ENCODE assay signal across 8 mouse cellular contexts in genomic region chr3:51796838-51797237, GRCm38 (mm10).
A peak's percentile ranks its signal among the peaks of the same experiment; 100 is the strongest.
DNase-seq lines count a peak whose midpoint lies in the region; ATAC-seq and TF ChIP-seq lines count a peak whose summit lies in the region.

No protein-coding gene starts in this region.

- H3K27me3 ChIP-seq in hindbrain, postnatal 0 days (ENCODE audit: insufficient read depth, low read length), result no peaks in the 10 kb centered on the region
- no peaks in the 10 kb centered on the region for H3K27me3 ChIP-seq in liver, postnatal 0 days (ENCODE audit: insufficient read depth, low read length)

- TF ChIP-seq CTCF in hindbrain, postnatal 0 days (IDR thresholded peaks at IDR 0.05; ENCODE audit: low read depth), result no peak
- 0 out of 2 replicates have a peak, but pooled peaks have one; percentile 0 for TF ChIP-seq CTCF in liver, postnatal 0 days (IDR thresholded peaks at IDR 0.05; ENCODE audit: low read depth)

- peak overlapping the region; percentile 59; the same call in 1 of the 2 replicates for H3K27ac ChIP-seq in hindbrain, postnatal 0 days
- H3K27ac ChIP-seq in liver, postnatal 0 days (ENCODE audit: low read depth), result no peak overlapping the region

- no peak overlapping the region for H3K9ac ChIP-seq in hindbrain, postnatal 0 days (replicated peaks; ENCODE audit: low read length)
- H3K9ac ChIP-seq in liver, postnatal 0 days (replicated peaks), result no peak overlapping the region

- peak; percentile 26 for DNase-seq in cerebellum, adult 11 months
- peak; percentile 70 for DNase-seq in hindbrain, postnatal 0 days (ENCODE audit: low spot score)
- DNase-seq in liver, postnatal 0 days, result no peak
- DNase-seq in thymus, postnatal 4 days, result no peak
- DNase-seq in urinary bladder, postnatal 25 days (ENCODE audit: low spot score), result no peak
- no peak for DNase-seq in adrenal gland, postnatal 4 days (ENCODE audit: low spot score in 2 of 2)

- H3K36me3 ChIP-seq in hindbrain, postnatal 0 days (ENCODE audit: insufficient read depth, low read length), result no peaks in the 10 kb centered on the region
- no peaks in the 10 kb centered on the region for H3K36me3 ChIP-seq in liver, postnatal 0 days (replicated peaks; ENCODE audit: insufficient read depth, low read length)

- no peak overlapping the region for H3K4me3 ChIP-seq in hindbrain, postnatal 0 days (ENCODE audit: low read length)
- no peak overlapping the region for H3K4me3 ChIP-seq in liver, postnatal 0 days (ENCODE audit: low read depth, low read length)

- 21% methylated on average over 6 of the region's 6 CpGs for WGBS in hindbrain, postnatal 0 days
- WGBS in liver, postnatal 0 days (ENCODE audit: insufficient replicate concordance), result 54% methylated on average over 6 of the region's 6 CpGs

- H3K4me1 ChIP-seq in hindbrain, postnatal 0 days (ENCODE audit: insufficient read depth, low read length), result no peaks in the 10 kb centered on the region
- H3K4me1 ChIP-seq in liver, postnatal 0 days (ENCODE audit: insufficient read depth), result 0 out of 2 replicates have a peak, but pooled peaks cover 4% of the 10 kb centered on the region

- H3K4me2 ChIP-seq in hindbrain, postnatal 0 days (ENCODE audit: low read depth, low read length), result peak overlapping the region; percentile 47
- H3K4me2 ChIP-seq in liver, postnatal 0 days (ENCODE audit: low read depth, low read length), result peak overlapping the region; percentile 44

- TF ChIP-seq EP300 in liver, postnatal 0 days (IDR thresholded peaks at IDR 0.05; ENCODE audit: low read depth), result no peak

- no peaks in the 10 kb centered on the region for H3K9me3 ChIP-seq in hindbrain, postnatal 0 days (ENCODE audit: low read length)
- no peaks in the 10 kb centered on the region for H3K9me3 ChIP-seq in liver, postnatal 0 days (ENCODE audit: low read length)

- ATAC-seq in common myeloid progenitor, adult 5-6 weeks (replicated peaks; ENCODE audit: low read depth, poor library complexity, severe bottlenecking), result 0 out of 2 replicates have a peak, but pooled peaks have one; percentile 27
- ATAC-seq in hindbrain, postnatal 0 days, result peak; percentile 58
- ATAC-seq in liver, postnatal 0 days, result no peak
- ATAC-seq in megakaryocyte progenitor cell, adult 5-6 weeks (replicated peaks; ENCODE audit: poor library complexity), result no peak; the same call in 1 of the 2 replicates

Comparison
In these comparisons a context has a peak if more than half of its experiments do, and no peak if none do; other contexts are left out.
1. DNase-seq: peak in cerebellum, adult 11 months (single experiment) and hindbrain, postnatal 0 days (single experiment); none in liver, postnatal 0 days (single experiment), thymus, postnatal 4 days (single experiment), urinary bladder, postnatal 25 days (single experiment) and adrenal gland, postnatal 4 days (0 of 2).
2. ATAC-seq: peak in common myeloid progenitor, adult 5-6 weeks (single experiment) and hindbrain, postnatal 0 days (single experiment); none in liver, postnatal 0 days (single experiment) and megakaryocyte progenitor cell, adult 5-6 weeks (single experiment).